Mouse (Mus musculus) olfactory bulb, adult 2 months (tissue): ENCODE results near the gene Ccdc103. TPM values are rescaled to one million over a fixed set of nuclear protein-coding genes. Genes with fewer than 3 reads are reported as not detected.
A peak's percentile ranks its signal among the peaks of the same experiment; 100 is the strongest.

Source experiments
- H3K27ac ChIP-seq: fragments of 200-500 bp; 2 replicates; pipeline ENCODE4 v1.5.1; 2012; ENCODE audit warnings: low read depth, low read length; ENCODE audit not compliant: insufficient read depth
- H3K4me1 ChIP-seq: fragments of 200-500 bp; 2 replicates; pipeline ENCODE4 v1.6.1; 2012; ENCODE audit warnings: low read length; ENCODE audit not compliant: control insufficient read depth, insufficient read depth
- H3K4me3 ChIP-seq: fragments of 200-500 bp; 2 replicates; pipeline ENCODE4 v1.5.1; 2012; ENCODE audit warnings: mild to moderate bottlenecking, low read depth, low read length, moderate library complexity; ENCODE audit not compliant: insufficient read depth
- CTCF ChIP-seq: fragments of 200-500 bp; IDR thresholded peaks from 2 replicates; pipeline ENCODE4 v1.5.1; 2012; ENCODE audit warnings: low read depth, mild to moderate bottlenecking, low read length, moderate library complexity; ENCODE audit not compliant: insufficient read depth
- POLR2A ChIP-seq: fragments of 200-500 bp; IDR thresholded peaks from 2 replicates; pipeline ENCODE4 v1.6.1; 2012; ENCODE audit warnings: mild to moderate bottlenecking, low read depth, low read length, moderate library complexity; ENCODE audit not compliant: insufficient read depth
- WGBS: fragments of 180-500 bp; shearing (Covaris S2); methylation state at CpG from one replicate; pipeline ENCODE4 v1.1.7; 2018; 5-methylcytosine and 5-hydroxymethylcytosine counted together
- polyA plus RNA-seq: library from polyadenylated mRNA; stranded (reverse); fragments of >200 nt; gene quantifications from 2 replicates; pipeline ENCODE4 v1.2.4, GENCODE M21; 2012; ENCODE audit warnings: low replicate concordance; ENCODE audit not compliant: missing spikeins, insufficient read depth, insufficient read length

Ccdc103 gene
- polyA plus RNA-seq, 1 experiment = not detected

DNA sequence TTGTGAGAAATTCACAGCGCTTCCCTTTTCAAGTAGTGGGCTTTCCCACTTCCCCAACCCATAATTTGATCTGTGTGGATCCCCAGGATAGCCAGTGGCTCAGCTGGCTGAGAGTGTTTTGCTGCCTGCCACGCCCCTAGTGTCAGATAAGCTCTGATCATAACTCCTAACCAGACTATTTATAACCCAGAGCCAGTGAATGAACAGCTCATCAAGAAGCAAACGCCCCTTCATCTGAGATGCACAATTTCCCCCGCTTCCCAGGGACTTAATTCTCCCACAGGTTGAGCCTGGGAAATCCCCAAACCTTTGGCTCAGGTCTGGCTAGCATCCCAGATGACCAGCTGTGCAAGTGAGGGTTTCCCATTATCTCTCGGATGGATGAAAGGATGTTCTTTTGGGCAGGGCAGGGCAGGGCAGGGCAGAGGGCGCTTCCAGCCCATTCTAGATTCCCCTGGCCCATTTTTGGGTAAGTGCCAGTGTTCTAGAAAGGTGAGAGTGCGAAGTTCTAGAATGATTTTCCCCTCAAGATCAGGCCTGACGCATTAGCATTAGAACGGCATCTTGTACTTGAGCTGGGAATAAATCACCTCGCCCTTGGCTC, 3.7 kb downstream of the Ccdc103 start, which contains the start of gene Fam187a:
Gene Fam187a, plus strand, starts transcription at position 554 of the 604 bp plus-strand sequence.
- H3K27ac ChIP-seq = peak within 1 kb of the TSS; percentile 1; the same call in 1 of the 2 replicates
- no peak within 1 kb of the TSS for H3K4me3 ChIP-seq
- 55% methylated on average over 10 of the region's 10 CpGs for WGBS
- H3K4me1 ChIP-seq = peaks cover 24% of the 10 kb centered on the region
- TF ChIP-seq POLR2A (no peak), CTCF (no peak)

GRCm38 (mm10) chr11:102887433-102887832, 6.4 kb downstream of the Ccdc103 start:
- WGBS = 96% methylated on average over 5 of the region's 5 CpGs
- TF ChIP-seq POLR2A (no peak), CTCF (no peak)
- peaks cover 23% of the 10 kb centered on the region for H3K4me1 ChIP-seq
- H3K27ac ChIP-seq = no peak overlapping the region
- H3K4me3 ChIP-seq = no peak overlapping the region

DNA sequence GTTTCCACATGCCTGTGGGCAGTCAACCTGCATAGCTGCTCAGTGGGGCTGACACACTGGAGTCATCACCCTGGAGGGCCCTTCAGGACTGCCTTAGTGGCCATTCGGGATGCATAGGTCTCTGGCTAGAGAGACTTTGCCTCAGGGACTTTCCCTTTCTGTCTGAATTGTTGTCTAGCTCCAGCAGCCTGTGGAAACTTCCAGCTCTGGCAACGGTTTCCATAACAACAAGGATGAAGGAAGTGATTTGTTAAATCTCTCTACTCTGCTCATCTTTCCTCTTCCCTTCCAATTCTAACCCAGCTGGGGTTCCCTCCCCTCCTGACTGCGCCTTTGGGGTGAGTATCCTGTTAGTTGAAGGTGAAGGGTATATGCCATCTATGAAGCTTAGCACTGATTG, 7.1 kb downstream of the Ccdc103 start:
- Histone ChIP-seq H3K27ac (peak overlapping the region; percentile 56; the same call in 1 of the 2 replicates), H3K4me3 (no peak overlapping the region), H3K4me1 (peaks cover 25% of the 10 kb centered on the region)
- 17% methylated on average over 3 of the region's 3 CpGs for WGBS
- TF ChIP-seq CTCF (no peak), POLR2A (no peak)

GRCm38 (mm10) chr11:102890096-102890495, 9.1 kb downstream of the Ccdc103 start:
- WGBS = 77% methylated on average over 5 of the region's 5 CpGs
- H3K4me1 ChIP-seq = peaks cover 19% of the 10 kb centered on the region
- no peak overlapping the region for H3K27ac ChIP-seq
- TF ChIP-seq CTCF = no peak
- H3K4me3 ChIP-seq = no peak overlapping the region

DNA sequence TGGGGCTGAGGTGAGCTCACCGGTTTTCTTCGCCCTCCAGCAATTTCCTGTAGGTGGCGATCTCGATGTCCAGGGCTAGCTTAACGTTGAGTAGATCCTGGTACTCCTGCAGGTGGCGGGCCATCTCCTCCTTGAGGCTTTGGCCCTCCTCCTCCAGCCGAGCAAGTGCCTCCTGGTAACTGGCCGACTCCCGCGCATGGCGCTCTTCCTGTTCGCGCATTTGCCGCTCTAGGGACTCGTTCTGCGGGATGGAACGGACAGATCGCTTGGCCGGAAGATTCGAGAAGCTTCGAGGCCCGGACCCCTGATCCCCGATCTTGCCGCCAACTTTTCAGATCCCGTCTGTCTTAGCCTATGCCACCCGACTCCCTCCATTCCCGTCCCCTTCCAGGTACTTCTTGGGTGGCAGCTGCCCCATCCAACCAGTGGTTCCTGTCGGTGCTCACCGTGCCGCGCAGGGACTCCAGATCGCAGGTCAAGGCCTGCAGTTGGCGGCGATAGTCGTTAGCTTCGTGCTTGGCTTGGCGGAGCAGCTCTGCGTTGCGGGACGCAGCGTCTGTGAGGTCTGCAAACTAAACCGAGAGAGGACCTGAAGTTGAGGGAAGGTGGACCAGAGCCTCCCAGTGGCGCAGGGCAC, 12.1 kb downstream of the Ccdc103 start:
- Histone ChIP-seq H3K4me1 (peaks cover 13% of the 10 kb centered on the region), H3K4me3 (peak overlapping the region; percentile 21), H3K27ac (no peak overlapping the region)
- TF ChIP-seq CTCF (no peak), POLR2A (no peak)
- 23% methylated on average over 43 of the region's 43 CpGs for WGBS

- no peak for TF ChIP-seq CTCF
- WGBS = 95% methylated on average over 4 of the region's 4 CpGs
- H3K4me1 ChIP-seq = peaks cover 8% of the 10 kb centered on the region
- no peak overlapping the region for H3K27ac ChIP-seq
- H3K4me3 ChIP-seq = no peak overlapping the region
These were observed 13.7 kb downstream of the Ccdc103 start for GRCm38 (mm10) chr11:102894716-102895115.

DNA sequence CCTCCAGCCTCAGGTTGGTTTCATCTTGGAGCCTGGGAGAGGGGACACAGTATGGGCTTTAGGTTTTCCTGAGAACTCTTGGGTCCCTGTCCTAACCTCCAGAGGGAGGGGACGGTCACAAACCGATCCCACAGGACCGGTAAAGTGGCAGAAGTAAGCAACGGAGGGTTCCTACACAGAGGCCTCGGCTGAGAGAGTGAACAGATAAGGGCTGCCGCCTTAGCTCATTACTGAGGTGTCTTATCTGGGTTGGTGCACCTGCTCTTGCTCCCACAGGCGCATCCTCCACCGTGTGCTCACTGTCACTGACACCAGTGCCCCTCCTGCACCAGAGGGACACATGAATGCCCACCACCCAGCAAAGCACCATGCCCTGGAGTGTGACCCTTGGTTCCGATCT, 14.8 kb downstream of the Ccdc103 start:
- peak overlapping the region; percentile 1; the same call in 1 of the 2 replicates for H3K4me3 ChIP-seq
- H3K4me1 ChIP-seq = peaks cover 8% of the 10 kb centered on the region
- TF ChIP-seq POLR2A = no peak
- TF ChIP-seq CTCF = no peak
- 90% methylated on average over 9 of the region's 9 CpGs for WGBS
- H3K27ac ChIP-seq = no peak overlapping the region

GRCm38 (mm10) chr11:102896641-102897040, 15.6 kb downstream of the Ccdc103 start:
- Histone ChIP-seq H3K4me1 (peaks cover 8% of the 10 kb centered on the region), H3K27ac (no peak overlapping the region), H3K4me3 (peak overlapping the region; percentile 6)
- TF ChIP-seq CTCF (no peak), POLR2A (no peak)
- WGBS = 65% methylated on average over 20 of the region's 20 CpGs

DNA sequence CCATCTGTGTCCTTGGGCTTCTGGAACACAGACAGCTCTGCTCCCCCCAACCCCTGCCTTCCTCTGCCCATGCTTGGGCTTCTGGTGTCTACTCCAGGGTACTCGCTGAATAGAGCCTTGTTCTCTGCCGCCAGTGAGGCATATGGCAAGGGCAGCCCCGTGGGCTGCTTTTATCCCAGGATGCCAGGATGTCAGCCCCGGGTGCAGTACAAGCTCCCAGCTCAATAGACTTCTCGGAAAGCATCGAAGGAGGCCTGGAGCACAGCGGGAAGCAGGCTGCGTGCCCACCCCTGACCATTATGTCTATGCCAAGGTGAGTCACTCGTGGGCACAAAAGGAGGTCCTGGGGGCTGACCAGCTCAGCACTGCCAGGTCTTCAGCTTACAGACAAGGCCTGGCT, 17.4 kb downstream of the Ccdc103 start:
- WGBS = 48% methylated on average over 9 of the region's 9 CpGs
- H3K27ac ChIP-seq = no peak overlapping the region
- no peak overlapping the region for H3K4me3 ChIP-seq
- H3K4me1 ChIP-seq = 0 out of 2 replicates have a peak, but pooled peaks cover 2% of the 10 kb centered on the region
- TF ChIP-seq CTCF (no peak), POLR2A (no peak)
